Mouse (Mus musculus) thymus, adult 2 months (tissue): ENCODE results near the gene Pimreg.

Experiments used
- CTCF ChIP-seq: fragments of 200-500 bp; IDR thresholded peaks from 2 replicates; pipeline ENCODE4 v1.5.1; 2012; ENCODE audit warnings: mild to moderate bottlenecking, control low read depth, low read length, moderate library complexity, borderline replicate concordance; ENCODE audit not compliant: control insufficient read depth, poor library complexity, insufficient read depth; ENCODE audit errors: extremely low read depth
- POLR2A ChIP-seq: fragments of 200-500 bp; IDR thresholded peaks from 2 replicates; pipeline ENCODE4 v1.6.1; 2012; ENCODE audit warnings: mild to moderate bottlenecking, low read length, control low read depth, moderate library complexity; ENCODE audit not compliant: control insufficient read depth, poor library complexity, insufficient read depth; ENCODE audit errors: extremely low read depth

DNA sequence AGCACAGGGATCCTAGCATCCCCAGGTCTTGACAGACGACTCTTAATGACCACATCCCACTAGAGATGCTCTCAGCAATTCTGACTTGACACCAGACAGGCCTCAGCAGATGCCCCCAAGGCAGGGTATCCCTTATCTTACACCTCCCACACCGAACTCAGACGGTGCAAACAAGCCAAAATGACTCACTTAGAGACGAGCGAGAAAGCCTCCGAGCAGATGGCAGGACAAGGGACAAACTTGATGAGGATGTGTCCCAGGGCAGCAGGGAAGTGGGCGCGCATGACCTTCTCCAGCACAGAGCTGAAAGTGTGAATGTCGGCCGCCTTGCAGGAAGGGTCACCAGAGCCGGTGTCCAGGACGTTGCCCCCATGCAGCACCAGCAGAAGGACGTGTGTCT is 32.4 kb downstream of the Pimreg start:
- no peak for TF ChIP-seq POLR2A
- TF ChIP-seq CTCF = no peak
